Comparison of ENCODE assay signal across 8 mouse cellular contexts in the genomic region with DNA sequence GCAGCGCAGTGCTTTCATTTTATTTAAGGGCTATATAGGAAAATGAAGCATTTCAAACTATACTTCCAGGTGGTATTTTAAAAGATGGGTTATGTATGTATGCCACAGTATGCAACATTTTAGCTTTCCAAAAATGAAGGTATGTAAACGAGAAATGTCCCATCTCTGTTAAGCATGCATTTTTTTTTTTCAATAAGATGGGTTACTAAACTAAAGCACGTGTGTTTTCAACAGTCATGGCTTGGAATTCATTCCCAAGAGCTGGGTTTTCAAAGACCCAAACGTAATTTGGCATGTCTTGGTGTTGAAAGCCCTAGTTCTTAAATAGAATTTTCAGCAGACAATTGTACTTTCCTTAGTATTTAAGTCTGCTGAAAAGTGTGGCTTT. TPM values are rescaled to one million over a fixed set of nuclear protein-coding genes. Genes with fewer than 3 reads are reported as not detected.
DNase-seq lines count a peak whose midpoint lies in the region; ATAC-seq and TF ChIP-seq lines count a peak whose summit lies in the region.

No protein-coding gene starts in this region.

- peak overlapping the region; percentile 98 for H3K4me3 ChIP-seq in kidney, embryonic 14.5 days (ENCODE audit: low read length)
- peak overlapping the region; percentile 33 for H3K4me3 ChIP-seq in bone marrow, adult 2 months (replicated peaks; ENCODE audit: control insufficient read depth, low read depth, low read length)
- peak overlapping the region; percentile 86 for H3K4me3 ChIP-seq in hindbrain, embryonic 11.5 days (ENCODE audit: low read depth, low read length)
- H3K4me3 ChIP-seq in midbrain, embryonic 13.5 days (replicated peaks) = peak overlapping the region; percentile 99

- H3K27me3 ChIP-seq in kidney, embryonic 14.5 days (ENCODE audit: control insufficient read depth, insufficient read depth, low read length) = no peaks in the 10 kb centered on the region
- no peaks in the 10 kb centered on the region for H3K27me3 ChIP-seq in hindbrain, embryonic 11.5 days (ENCODE audit: control insufficient read depth, insufficient read depth, low read length)
- no peaks in the 10 kb centered on the region for H3K27me3 ChIP-seq in midbrain, embryonic 13.5 days

- H3K36me3 ChIP-seq in kidney, embryonic 14.5 days (ENCODE audit: control insufficient read depth, insufficient read depth, low read length) = peaks cover 29% of the 10 kb centered on the region
- H3K36me3 ChIP-seq in hindbrain, embryonic 11.5 days (ENCODE audit: control insufficient read depth, insufficient read depth, low read length) = peaks cover 19% of the 10 kb centered on the region
- peaks cover 27% of the 10 kb centered on the region for H3K36me3 ChIP-seq in midbrain, embryonic 13.5 days

- no peak for DNase-seq in kidney, postnatal 14 days
- DNase-seq in hindbrain, embryonic 11.5 days (ENCODE audit: low spot score) = no peak
- no peak for DNase-seq in T-cell, adult 2 months (ENCODE audit: low spot score)
- no peak for DNase-seq in cerebellum, adult 18-20 months
- DNase-seq in natural killer cell, adult 2 months (ENCODE audit: low spot score in 2 of 2) = no peak

- H3K9ac ChIP-seq in kidney, embryonic 14.5 days (ENCODE audit: low read depth, low read length) = peak overlapping the region; percentile 100
- peak overlapping the region; percentile 100 for H3K9ac ChIP-seq in hindbrain, embryonic 11.5 days (ENCODE audit: low read depth, low read length)
- H3K9ac ChIP-seq in midbrain, embryonic 13.5 days (replicated peaks) = peak overlapping the region; percentile 86

- peak overlapping the region; percentile 57 for H3K4me2 ChIP-seq in kidney, embryonic 14.5 days (replicated peaks; ENCODE audit: low read depth, low read length)
- peak overlapping the region; percentile 61 for H3K4me2 ChIP-seq in hindbrain, embryonic 11.5 days (replicated peaks; ENCODE audit: low read depth, low read length)
- peak overlapping the region; percentile 64 for H3K4me2 ChIP-seq in midbrain, embryonic 13.5 days (replicated peaks)

- H3K4me1 ChIP-seq in kidney, embryonic 14.5 days (ENCODE audit: control insufficient read depth, insufficient read depth, low read length) = peaks cover 17% of the 10 kb centered on the region; the same call in 1 of the 2 replicates
- H3K4me1 ChIP-seq in bone marrow, adult 2 months (ENCODE audit: control insufficient read depth, insufficient read depth, low read length) = no peaks in the 10 kb centered on the region; the same call in 1 of the 2 replicates
- H3K4me1 ChIP-seq in hindbrain, embryonic 11.5 days (replicated peaks; ENCODE audit: control insufficient read depth, insufficient read depth, low read length) = peaks cover 5% of the 10 kb centered on the region; the same call in 1 of the 2 replicates
- peaks cover 29% of the 10 kb centered on the region for H3K4me1 ChIP-seq in midbrain, embryonic 13.5 days (replicated peaks)

- peak overlapping the region; percentile 100 for H3K27ac ChIP-seq in kidney, embryonic 14.5 days (ENCODE audit: low read depth, low read length)
- H3K27ac ChIP-seq in bone marrow, adult 2 months (ENCODE audit: control insufficient read depth, insufficient read depth, low read depth, low read length, poor library complexity) = no peak overlapping the region; the same call in 1 of the 2 replicates
- H3K27ac ChIP-seq in hindbrain, embryonic 11.5 days (ENCODE audit: low read depth, low read length) = peak overlapping the region; percentile 100
- H3K27ac ChIP-seq in midbrain, embryonic 13.5 days = peak overlapping the region; percentile 100

- 15% methylated on average over 4 of the region's 4 CpGs for WGBS in kidney, embryonic 14.5 days
- whole genome bisulfite sequencing in bone marrow, adult 2 months = 6% methylated on average over 4 of the region's 4 CpGs
- WGBS in hindbrain, embryonic 11.5 days = 11% methylated on average over 4 of the region's 4 CpGs
- 10% methylated on average over 4 of the region's 4 CpGs for WGBS in midbrain, embryonic 13.5 days

- ATAC-seq in kidney, embryonic 14.5 days (ENCODE audit: low FRiP score, low TSS enrichment) = no peak
- ATAC-seq in hindbrain, embryonic 11.5 days (ENCODE audit: low FRiP score) = no peak
- no peak for ATAC-seq in midbrain, embryonic 13.5 days

- TF ChIP-seq POLR2A in bone marrow, adult 2 months (IDR thresholded peaks at IDR 0.05; ENCODE audit: borderline replicate concordance, control insufficient read depth, low read depth, low read length) = no peak

- no peak for TF ChIP-seq CTCF in bone marrow, adult 2 months (IDR thresholded peaks at IDR 0.05; ENCODE audit: control insufficient read depth, insufficient read depth, low read length)

- no peaks in the 10 kb centered on the region for H3K9me3 ChIP-seq in kidney, embryonic 14.5 days (ENCODE audit: control insufficient read depth, low read length)
- H3K9me3 ChIP-seq in hindbrain, embryonic 11.5 days (ENCODE audit: control insufficient read depth, low read length) = no peaks in the 10 kb centered on the region
- H3K9me3 ChIP-seq in midbrain, embryonic 13.5 days = no peaks in the 10 kb centered on the region

RNA-seq across cellular contexts. Expression of gene Eif4g2, which starts 0.9 kb away (rescaled TPM):
- 596 and 1,074 TPM in 2 replicates for polyA plus RNA-seq in kidney, embryonic 14.5 days (2014; fragmentation: Nextera tagmentation; extraction: Ambion mirVana)
- polyA plus RNA-seq in bone marrow, adult 2 months (2011; ENCODE audit: insufficient read depth, insufficient read length, low replicate concordance, missing spikeins) = 184 and 239 TPM in 2 replicates
- polyA plus RNA-seq in hindbrain, embryonic 11.5 days (2014; fragmentation: Nextera tagmentation; extraction: Ambion mirVana) = 1,716 and 2,020 TPM in 2 replicates
- polyA plus RNA-seq in midbrain, embryonic 13.5 days (2015; fragmentation: Nextera tagmentation; extraction: Ambion mirVana) = 1,301 and 1,321 TPM in 2 replicates

RNA-seq across cellular contexts. Expression of gene Ctr9, which starts 55.0 kb away (rescaled TPM):
- 37.9 and 75.7 TPM in 2 replicates for polyA plus RNA-seq in kidney, embryonic 14.5 days (2014; fragmentation: Nextera tagmentation; extraction: Ambion mirVana)
- polyA plus RNA-seq in bone marrow, adult 2 months (2011; ENCODE audit: insufficient read depth, insufficient read length, low replicate concordance, missing spikeins) = 12.1 and 21.2 TPM in 2 replicates
- polyA plus RNA-seq in hindbrain, embryonic 11.5 days (2014; fragmentation: Nextera tagmentation; extraction: Ambion mirVana) = 79.3 and 91.2 TPM in 2 replicates
- polyA plus RNA-seq in midbrain, embryonic 13.5 days (2015; fragmentation: Nextera tagmentation; extraction: Ambion mirVana) = 99.7 and 102 TPM in 2 replicates

Comparison
In these comparisons a context has a peak if more than half of its experiments do, and no peak if none do; other contexts are left out.
1. H3K4me3 ChIP-seq: peak in every context shown above with its lines; median percentile 99 in midbrain, embryonic 13.5 days; 98 in kidney, embryonic 14.5 days; 86 in hindbrain, embryonic 11.5 days; 33 in bone marrow, adult 2 months.